Mouse (Mus musculus): ENCODE measurements around the gene Mis12.

The Mis12 gene

DNA sequence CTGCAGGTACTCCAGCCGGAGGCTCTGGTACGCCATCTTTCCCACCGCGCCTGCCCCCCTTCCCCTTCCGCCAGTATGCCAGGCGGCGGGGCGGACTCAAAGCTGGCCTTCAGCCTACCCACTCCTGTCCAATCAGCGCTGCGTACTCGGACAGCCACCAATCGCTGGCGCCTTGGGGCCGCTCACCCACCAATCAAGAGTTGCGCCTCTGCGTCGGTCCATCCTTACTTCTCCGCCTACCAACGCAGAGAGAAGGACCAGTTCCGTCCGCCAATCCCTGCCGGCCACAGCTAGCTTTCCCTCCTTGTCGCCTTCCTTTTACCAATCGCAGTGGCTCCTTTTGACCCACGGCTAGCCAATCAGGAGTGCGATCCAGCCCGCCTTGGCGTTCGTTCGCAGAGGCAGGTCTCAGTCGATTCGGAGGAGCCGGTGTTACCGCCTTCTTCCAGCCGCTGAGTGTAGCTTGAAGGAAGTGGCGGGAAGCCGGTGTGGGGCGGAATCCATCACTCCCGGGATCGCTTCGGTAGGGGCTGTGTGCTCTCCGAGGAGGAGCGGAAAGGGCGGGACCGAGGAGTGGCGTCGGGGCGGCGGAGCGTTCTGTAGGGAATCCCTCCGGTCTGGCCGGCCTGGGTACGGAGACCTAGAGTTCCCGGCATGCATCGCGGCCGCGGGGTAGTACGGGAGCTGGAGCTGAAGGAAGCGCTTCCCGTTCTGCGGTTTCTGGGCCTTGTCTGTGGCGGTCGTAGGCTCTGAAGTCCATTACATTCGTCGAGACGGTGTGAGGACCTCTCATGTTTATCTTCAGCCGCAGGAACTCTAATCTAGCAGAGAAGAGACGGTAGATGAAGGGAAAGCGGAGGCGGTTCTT is at the start of gene Mis12, which contains the start of gene Derl2:
Gene Mis12, plus strand, starts transcription at position 411 of the 868 bp plus-strand sequence.
Gene Derl2, minus strand, starts transcription at position 641 of the 868 bp plus-strand sequence.
- DNase-seq: peak; percentile 98

GRCm38 (mm10) chr11:70969821-70970559 is 49.4 kb upstream of the Mis12 start, which contains the start of the genes Nup88 and Rpain:
Nup88 (minus strand) TSS chr11:70969973.
Rpain (plus strand) TSS chr11:70970213.
- DNase-seq: peak; percentile 96

DNA sequence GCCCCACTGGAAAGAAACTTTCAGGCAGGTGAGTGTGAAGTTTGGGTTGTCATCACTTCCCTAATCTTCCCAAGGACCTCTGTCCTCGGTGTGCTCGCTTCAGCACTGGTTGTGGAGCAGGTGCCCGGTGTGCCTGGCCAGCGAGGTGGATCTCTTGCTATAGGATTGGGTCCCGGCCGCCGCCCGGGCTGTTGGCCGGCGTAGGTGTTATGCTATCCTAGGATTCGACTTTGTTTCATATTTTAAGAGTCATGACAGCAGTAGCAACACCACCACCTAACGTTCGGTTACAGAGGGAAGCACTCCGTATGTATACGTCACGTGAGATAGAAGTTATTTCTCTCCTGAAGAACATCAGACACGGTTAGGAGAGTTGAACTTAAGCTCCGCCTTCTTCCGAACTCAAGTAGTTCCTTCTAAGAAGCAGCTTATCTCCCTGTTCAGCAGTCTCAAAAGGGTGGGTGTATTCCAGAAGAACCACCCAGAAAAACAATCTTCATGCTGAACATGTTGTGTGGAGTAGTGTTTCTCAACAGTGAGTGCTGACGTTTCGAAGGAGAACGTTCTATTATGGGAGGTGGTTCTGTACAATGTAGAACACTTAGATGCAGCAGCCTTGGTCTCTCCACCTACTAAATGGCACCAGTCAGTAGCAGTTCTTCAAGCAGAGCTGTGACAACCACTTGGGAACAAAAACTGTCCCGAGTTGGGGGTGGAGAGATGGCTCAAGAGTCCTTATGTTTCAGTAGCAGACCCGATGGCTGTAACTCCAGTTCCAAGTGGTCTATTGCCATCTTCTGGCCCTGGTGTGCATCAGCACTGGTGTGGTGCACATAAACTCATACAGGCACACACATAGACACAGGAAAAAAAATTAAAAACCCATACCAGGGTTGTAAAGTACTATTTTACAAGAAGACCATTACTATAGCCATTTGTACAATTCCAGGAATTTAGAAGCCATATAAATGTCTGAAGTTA is 48.6 kb upstream of the Mis12 start:
- peak; percentile 36 for DNase-seq

- no peak for DNase-seq
Observed at GRCm38 (mm10) chr11:70972586-70972985, 46.8 kb upstream of the Mis12 start.

GRCm38 (mm10) chr11:70973947-70974346 is 45.5 kb upstream of the Mis12 start:
- DNase-seq: peak; percentile 19

GRCm38 (mm10) chr11:70975193-70975592 is 44.2 kb upstream of the Mis12 start:
- no peak for DNase-seq

DNA sequence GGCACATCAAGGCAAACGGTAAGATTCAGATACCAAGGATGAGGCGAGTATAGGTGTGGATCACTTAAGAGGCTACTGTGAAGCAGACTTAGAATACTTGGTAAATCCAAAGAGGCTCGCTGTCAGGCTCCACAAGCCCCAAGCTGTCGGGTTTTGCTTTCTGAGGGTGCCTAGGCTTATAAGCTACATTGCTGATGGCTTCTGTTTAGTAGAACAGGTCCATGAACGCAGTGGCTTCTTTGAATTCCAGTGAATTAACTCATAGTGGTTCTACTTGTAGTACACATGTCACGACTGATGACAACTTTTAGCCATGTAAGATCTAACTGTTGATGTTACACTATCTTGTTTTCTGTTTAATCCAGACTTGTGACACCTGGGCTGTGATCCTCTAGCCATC is 42.1 kb upstream of the Mis12 start:
- no peak for DNase-seq

GRCm38 (mm10) chr11:70980232-70980631 is 39.2 kb upstream of the Mis12 start:
- DNase-seq: no peak

DNA sequence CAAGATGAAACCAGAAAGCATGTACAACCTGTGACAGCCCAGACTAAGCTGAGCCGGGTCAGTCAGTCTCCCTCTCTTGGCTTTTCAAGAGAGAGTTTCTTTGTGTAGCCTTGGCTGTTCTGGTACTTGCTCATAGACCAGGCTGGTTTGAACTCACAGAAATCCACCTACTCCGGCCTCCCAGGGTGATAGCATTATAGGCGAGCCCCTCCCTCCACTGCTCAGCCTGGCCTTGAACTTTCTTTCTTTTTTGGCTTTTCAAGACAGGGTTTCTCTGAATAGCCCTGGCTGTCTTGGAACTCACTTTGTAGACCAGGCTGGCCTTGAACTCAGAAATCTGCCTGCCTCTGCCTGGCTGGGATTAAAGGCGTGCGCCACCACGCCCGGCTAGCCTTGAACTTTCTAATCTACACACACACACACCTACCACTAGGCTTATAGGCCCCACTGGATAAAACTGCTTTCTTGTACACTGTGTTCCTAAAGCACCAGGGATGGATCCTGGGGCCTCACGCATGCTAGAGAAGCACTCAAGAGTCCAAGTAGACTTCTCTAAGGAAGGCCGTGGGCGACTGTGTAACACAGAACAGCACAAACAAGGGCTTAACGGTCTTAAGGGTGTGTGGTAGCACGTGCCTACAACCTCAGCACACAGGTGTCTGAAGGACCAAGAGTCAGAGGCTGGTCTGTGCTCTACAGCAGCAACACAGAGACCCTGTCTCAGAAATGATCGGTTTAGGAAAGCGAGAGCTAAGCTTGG is 38.5 kb upstream of the Mis12 start:
- no peak for DNase-seq

- no peak for DNase-seq
Observed at GRCm38 (mm10) chr11:70982030-70982429, 37.4 kb upstream of the Mis12 start.

DNA sequence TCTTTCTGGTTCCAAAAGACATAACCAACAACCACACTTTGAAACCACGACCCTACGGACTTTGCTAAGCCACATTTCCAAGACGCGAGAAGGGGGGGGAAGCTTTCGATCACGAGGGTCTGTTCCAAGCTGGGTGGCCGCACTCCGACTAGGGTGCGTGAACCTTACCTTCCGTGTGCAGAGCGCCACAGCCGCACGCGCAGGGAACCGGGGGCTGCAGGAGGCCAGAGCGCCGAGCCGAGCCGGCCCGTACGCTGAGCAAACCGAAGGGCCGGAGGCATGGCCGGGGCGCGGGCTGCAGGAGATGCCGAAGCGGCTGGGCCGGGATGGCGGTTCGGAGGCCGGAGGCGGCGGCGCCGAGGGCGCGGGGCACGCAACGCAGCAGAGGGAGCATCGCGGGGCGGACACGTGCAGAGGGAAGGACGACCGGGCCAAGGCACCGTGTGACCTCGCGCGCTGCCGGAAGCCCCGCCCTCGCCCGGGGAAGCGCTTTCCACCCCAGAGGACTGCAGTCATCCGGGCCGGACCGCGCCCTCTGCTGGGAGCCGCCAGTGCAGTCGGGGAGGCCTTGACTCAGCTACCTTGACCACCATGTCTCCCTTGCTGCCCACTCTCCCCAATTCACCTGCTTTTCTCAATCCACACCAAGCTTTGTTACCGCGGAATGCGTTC is 36.7 kb upstream of the Mis12 start, which contains the start of gene C1qbp:
Gene C1qbp, minus strand, starts transcription at position 470 of the 672 bp plus-strand sequence.
- peak; percentile 96 for DNase-seq

DNA sequence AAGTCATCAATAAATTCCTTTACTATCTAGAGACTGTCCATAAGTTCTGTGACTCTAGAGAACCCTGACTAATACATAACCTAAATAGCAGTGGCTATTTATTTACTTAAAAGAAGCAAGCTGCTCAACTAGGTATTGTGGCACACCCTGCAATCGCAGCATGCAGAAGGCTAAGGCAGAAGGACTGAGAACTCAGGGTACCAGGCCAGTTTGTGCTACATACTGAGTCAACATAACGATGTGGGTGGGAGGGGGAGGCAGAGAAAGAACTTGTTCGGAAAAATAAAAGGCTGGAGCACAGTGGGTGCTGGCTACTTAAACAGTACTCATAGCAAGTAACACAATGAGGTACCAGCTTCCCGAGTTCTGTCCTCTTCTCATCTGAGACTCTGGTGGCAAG is 18.2 kb upstream of the Mis12 start:
- no peak for DNase-seq

DNA sequence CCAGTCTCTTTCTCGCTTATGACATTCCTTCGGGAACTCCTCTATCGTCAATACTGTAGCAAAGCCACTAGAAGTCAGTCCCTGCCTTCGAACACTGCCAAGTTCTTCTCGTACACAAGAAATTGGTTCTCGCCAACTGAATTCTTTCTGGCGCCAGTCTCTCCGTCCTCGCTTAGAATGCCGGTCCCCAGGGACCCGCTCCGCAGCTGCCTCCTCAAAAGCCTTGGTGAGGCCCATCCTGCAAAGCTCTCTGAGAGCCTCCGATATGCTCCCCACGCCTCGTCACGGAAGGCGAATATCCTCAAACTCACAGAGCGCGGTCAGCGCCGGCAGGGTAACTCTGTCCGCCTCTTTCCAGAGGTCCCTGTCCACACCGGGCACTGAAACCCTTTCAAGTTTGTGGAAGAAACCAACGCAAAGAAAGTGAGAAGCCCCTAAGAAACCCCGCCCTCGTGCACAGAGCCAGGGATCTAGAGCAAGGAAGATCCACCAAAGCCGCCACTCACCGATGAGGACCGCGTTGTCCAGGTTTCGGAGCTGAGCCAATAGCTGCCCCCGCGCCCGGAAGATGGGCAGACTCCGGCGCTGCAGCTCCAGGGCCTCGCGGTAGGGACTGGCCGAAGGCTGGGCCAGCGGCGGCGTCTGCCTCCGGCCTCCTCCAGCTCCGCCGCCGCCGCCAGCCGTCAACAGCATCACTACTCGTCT is 15.6 kb upstream of the Mis12 start:
- peak; percentile 63 for DNase-seq

GRCm38 (mm10) chr11:71004316-71004773 is 15.1 kb upstream of the Mis12 start, which contains the start of gene Dhx33:
Dhx33 (minus strand) TSS chr11:71004437.
- peak; percentile 99 for DNase-seq

GRCm38 (mm10) chr11:71005046-71005445 is 14.4 kb upstream of the Mis12 start:
- DNase-seq: no peak

GRCm38 (mm10) chr11:71007026-71007425 is 12.4 kb upstream of the Mis12 start:
- no peak for DNase-seq

DNA sequence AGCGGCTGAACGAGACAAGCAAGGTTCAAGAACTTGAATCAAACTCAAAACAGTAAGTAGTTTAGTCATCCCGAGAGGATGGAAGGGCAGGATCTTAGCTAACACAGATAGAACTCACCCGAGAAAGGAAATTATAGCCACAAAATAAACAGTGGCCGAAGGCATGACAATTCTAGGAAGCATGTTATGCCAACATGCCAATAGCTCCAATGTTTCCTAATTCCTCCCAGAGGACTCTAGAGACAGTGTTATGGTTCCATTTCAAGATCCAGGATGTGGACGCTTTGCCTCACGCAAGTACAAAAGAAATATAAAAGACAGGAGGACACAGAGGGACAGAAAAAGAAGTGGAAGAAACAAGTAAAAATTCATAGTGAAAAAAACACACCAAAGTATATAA is 11.6 kb upstream of the Mis12 start:
- DNase-seq: peak; percentile 38

GRCm38 (mm10) chr11:71008321-71008720 is 11.1 kb upstream of the Mis12 start:
- peak; percentile 11 for DNase-seq

GRCm38 (mm10) chr11:71012743-71013142 is 6.7 kb upstream of the Mis12 start:
- DNase-seq: peak; percentile 32

- DNase-seq: no peak
Observed at GRCm38 (mm10) chr11:71017051-71017450, 2.4 kb upstream of the Mis12 start.
